Mouse (Mus musculus): ENCODE data around the gene Gm8247.
"Not testable (repeated sequence)": the region's sequence is repeated elsewhere in the genome, so short reads cannot be mapped to it uniquely, and the experiment has no call there.

The Gm8247 gene

GRCm38 (mm10) chr14:44582853-44583252, at the start of gene Gm8247:
Gene Gm8247, plus strand, starts transcription at chr14:44583153.
- not testable (repeated sequence) for DNase-seq (ENCODE audit: extremely low spot score, low spot score)

DNA sequence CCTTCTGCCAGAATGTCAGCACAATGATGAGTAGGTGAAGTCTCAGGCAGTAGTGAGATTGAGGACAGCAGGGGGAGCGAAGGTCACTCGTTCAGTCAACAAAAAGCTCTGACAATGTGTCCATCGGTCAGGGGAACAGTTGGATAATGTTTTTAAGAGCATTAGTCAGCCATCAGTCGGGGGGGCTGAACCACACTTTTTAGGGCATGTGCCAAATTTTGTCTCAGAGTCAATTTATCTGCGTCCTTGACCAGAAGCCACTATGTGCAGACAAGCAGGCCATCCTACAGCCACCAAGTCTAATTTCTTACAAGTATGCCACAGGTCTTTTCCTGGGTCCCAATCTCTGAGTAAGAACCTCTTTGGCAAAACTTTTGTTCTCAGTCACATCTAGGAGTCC, 35.0 kb upstream of the Gm8247 start:
- DNase-seq (ENCODE audit: extremely low spot score, low spot score): not testable (repeated sequence)

DNA sequence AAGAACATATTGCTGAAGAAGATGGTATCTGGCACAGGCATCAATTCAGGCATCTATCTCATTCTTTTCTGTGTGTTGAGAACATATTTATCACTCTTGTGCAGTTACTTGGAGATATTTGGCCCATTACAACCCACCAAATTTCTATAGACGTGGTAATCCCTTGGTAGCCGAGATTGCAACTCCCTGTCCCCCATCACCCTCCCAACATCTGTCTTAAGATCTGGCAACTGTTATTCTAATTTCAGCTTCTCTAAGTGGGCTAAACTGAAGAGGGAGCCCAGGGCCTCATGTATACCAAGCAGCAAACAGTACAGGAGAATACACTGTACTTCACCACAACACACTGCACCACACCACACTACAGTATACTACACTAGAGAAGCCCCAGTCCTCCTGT, 8.8 kb downstream of the Gm8247 start:
- not testable (repeated sequence) for DNase-seq (ENCODE audit: extremely low spot score, low spot score)

DNA sequence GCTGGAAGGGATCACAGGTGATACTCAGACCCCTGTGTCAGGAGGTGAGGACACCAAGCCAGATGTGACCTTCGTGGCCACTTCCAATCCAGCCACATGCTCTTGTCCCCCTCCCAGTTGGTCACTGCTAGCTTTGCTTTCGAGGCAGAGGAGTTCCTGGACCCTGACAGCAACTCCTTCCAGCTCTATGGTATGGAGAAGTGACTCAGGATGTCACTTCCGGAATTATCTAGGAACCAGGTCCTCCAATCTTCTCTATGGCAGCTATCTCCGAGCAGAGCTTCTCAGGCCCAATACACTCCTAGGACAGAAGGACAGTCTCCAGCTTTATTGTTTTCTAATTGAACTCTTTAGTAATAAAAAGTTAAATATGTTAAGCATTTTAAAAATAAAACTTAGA, 44.8 kb downstream of the Gm8247 start, which contains the start of gene Gm5624:
TSS of gene Gm5624 (minus strand) at position 202 of the 400 bp plus-strand sequence.
- DNase-seq (ENCODE audit: extremely low spot score, low spot score): not testable (repeated sequence)

All from neural tube, embryonic 10.5 days (tissue).